Mouse (Mus musculus) intestine, postnatal 0 days (tissue): ENCODE measurements around the gene Psmb1. TPM values are rescaled to one million over a fixed set of nuclear protein-coding genes. Genes with fewer than 3 reads are reported as not detected.

Experiments used
- ATAC-seq: fragments of 200-750 bp; cut with Nextera tagmentation; 2 replicates; pipeline ENCODE4 v1.8.0; 2017; ENCODE audit warnings: mild to moderate bottlenecking, moderate TSS enrichment, moderate library complexity
- H3K27ac ChIP-seq: fragments of 300-500 bp; sonication (generic); 2 replicates; pipeline ENCODE4 v1.5.1; 2014; ENCODE audit warnings: mild to moderate bottlenecking, low read depth, low read length, moderate library complexity
- H3K27me3 ChIP-seq: fragments of 300-500 bp; sonication (generic); replicated peaks from 2 replicates; pipeline ENCODE4 v1.6.1; 2014; ENCODE audit warnings: low read length, mixed read lengths; ENCODE audit not compliant: control insufficient read depth, insufficient read depth
- H3K36me3 ChIP-seq: fragments of 300-500 bp; sonication (generic); 2 replicates; pipeline ENCODE4 v1.6.1; 2014; ENCODE audit warnings: mild to moderate bottlenecking, moderate library complexity; ENCODE audit not compliant: control insufficient read depth, insufficient read depth
- H3K4me1 ChIP-seq: fragments of 300-500 bp; sonication (generic); replicated peaks from 2 replicates; pipeline ENCODE4 v1.6.1; 2014; ENCODE audit warnings: antibody characterized with exemption, low read length, mixed read lengths; ENCODE audit not compliant: control insufficient read depth, insufficient read depth
- H3K4me2 ChIP-seq: fragments of 300-500 bp; sonication (generic); replicated peaks from 2 replicates; pipeline ENCODE4 v1.6.1; 2014; ENCODE audit warnings: low read depth, mild to moderate bottlenecking, moderate library complexity
- H3K4me3 ChIP-seq: fragments of 300-500 bp; sonication (generic); 2 replicates; pipeline ENCODE4 v1.5.1; 2014; ENCODE audit warnings: low read depth, low read length
- H3K9ac ChIP-seq: fragments of 300-500 bp; sonication (generic); 2 replicates; pipeline ENCODE4 v1.6.1; 2014; ENCODE audit warnings: mild to moderate bottlenecking, low read depth, low read length
- H3K9me3 ChIP-seq: fragments of 300-500 bp; sonication (generic); 2 replicates; pipeline ENCODE4 v1.6.1; 2016; ENCODE audit warnings: mixed run types; ENCODE audit not compliant: control insufficient read depth
- CTCF ChIP-seq: sonication (generic); IDR thresholded peaks from 2 replicates; pipeline ENCODE4 v1.5.1; 2016; ENCODE audit warnings: low read depth, mild to moderate bottlenecking, control low read depth, antibody characterized with exemption, moderate library complexity
- WGBS: fragments of 180-500 bp; shearing (Covaris S2); extraction: QIAGEN DNeasy Blood & Tissue Kit; methylation state at CpG from one replicate; pipeline ENCODE4 v1.1.7; 2014; 5-methylcytosine and 5-hydroxymethylcytosine counted together
- polyA plus RNA-seq: library from polyadenylated mRNA; unstranded; fragments of >200 nt; fragmentation: Nextera tagmentation; extraction: Ambion mirVana; gene quantifications from 2 replicates; pipeline ENCODE4 v1.2.1, GENCODE M21; 2015

The Psmb1 gene
- polyA plus RNA-seq, 1 experiment from 2014 or later = 246 TPM

DNA sequence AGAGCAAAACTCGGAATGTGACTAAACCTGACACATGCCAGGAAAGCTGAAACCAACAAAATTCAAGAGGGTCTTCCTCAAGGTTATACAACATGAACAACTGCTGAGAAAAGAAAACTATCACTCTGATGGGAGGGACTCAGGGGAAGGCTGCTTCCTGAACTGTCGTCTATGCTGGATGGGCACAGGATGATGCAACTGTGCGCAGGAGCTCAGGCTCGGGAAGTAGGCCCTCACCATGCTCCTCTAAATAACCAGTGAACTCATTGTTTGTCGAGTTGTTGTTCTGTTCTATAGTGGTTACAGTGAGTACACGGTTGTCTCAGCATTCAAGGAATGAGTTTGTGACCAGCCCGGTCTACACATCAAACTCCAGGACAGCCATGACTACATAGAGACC is 9.0 kb downstream of the Psmb1 start:
- no peak for TF ChIP-seq CTCF
- Histone ChIP-seq H3K27me3 (no peaks in the 10 kb centered on the region), H3K9me3 (no peaks in the 10 kb centered on the region), H3K4me1 (no peaks in the 10 kb centered on the region), H3K27ac (no peak overlapping the region), H3K4me2 (no peak overlapping the region), H3K9ac (no peak overlapping the region), H3K4me3 (no peak overlapping the region), H3K36me3 (peaks cover 53% of the 10 kb centered on the region)
- ATAC-seq = no peak
- 87% methylated on average over 7 of the region's 7 CpGs for WGBS

- Histone ChIP-seq H3K4me1 (no peaks in the 10 kb centered on the region), H3K9me3 (no peaks in the 10 kb centered on the region), H3K27me3 (no peaks in the 10 kb centered on the region), H3K4me2 (no peak overlapping the region), H3K27ac (no peak overlapping the region), H3K36me3 (peaks cover 74% of the 10 kb centered on the region), H3K9ac (no peak overlapping the region), H3K4me3 (no peak overlapping the region)
- WGBS = 90% methylated on average over 4 of the region's 4 CpGs
- peak; percentile 51 for TF ChIP-seq CTCF
- ATAC-seq = no peak
These were observed 26.9 kb downstream of the Psmb1 start for GRCm38 (mm10) chr17:15472671-15473070.

GRCm38 (mm10) chr17:15467669-15468068 is 31.9 kb downstream of the Psmb1 start:
- no peak overlapping the region for H3K9ac ChIP-seq
- H3K27ac ChIP-seq = no peak overlapping the region
- no peaks in the 10 kb centered on the region for H3K27me3 ChIP-seq
- 23% methylated on average over 5 of the region's 5 CpGs for WGBS
- peak; percentile 45 for ATAC-seq
- no peak overlapping the region for H3K4me2 ChIP-seq
- H3K4me3 ChIP-seq = no peak overlapping the region
- peak; percentile 96 for TF ChIP-seq CTCF
- H3K9me3 ChIP-seq = no peaks in the 10 kb centered on the region
- peaks cover 25% of the 10 kb centered on the region for H3K36me3 ChIP-seq
- H3K4me1 ChIP-seq = no peaks in the 10 kb centered on the region

GRCm38 (mm10) chr17:15461921-15462495 is 37.5 kb downstream of the Psmb1 start:
- Histone ChIP-seq H3K9ac (no peak overlapping the region), H3K27ac (no peak overlapping the region; the same call in 1 of the 2 replicates), H3K4me1 (no peaks in the 10 kb centered on the region), H3K4me3 (no peak overlapping the region), H3K4me2 (no peak overlapping the region), H3K27me3 (no peaks in the 10 kb centered on the region), H3K36me3 (no peaks in the 10 kb centered on the region), H3K9me3 (no peaks in the 10 kb centered on the region)
- 74% methylated on average over 6 of the region's 6 CpGs for WGBS
- no peak for ATAC-seq
- TF ChIP-seq CTCF = no peak

DNA sequence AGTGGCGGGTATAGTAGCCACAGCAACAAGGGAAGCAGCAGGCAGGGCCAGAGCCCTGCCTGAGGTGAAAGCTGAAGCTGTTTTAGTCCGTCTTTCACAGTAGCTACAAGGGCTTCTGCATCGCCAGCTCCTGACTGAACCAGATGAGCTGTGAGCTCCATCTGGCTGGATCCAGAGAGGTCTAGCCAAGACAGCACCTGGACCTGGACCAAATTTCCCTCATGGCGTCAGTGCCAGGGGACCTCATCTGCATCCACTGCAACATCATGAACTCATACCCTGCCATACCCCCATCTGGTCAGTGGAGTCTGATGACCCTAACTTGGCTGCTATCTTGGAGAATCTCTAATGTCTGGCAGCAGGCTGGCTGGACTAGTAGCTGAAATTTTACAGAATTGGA is 39.8 kb downstream of the Psmb1 start:
- WGBS = 91% methylated on average over 4 of the region's 4 CpGs
- Histone ChIP-seq H3K36me3 (no peaks in the 10 kb centered on the region), H3K4me2 (no peak overlapping the region), H3K27me3 (no peaks in the 10 kb centered on the region), H3K4me1 (no peaks in the 10 kb centered on the region), H3K4me3 (no peak overlapping the region), H3K27ac (no peak overlapping the region), H3K9ac (no peak overlapping the region), H3K9me3 (no peaks in the 10 kb centered on the region)
- ATAC-seq = no peak
- TF ChIP-seq CTCF = no peak

GRCm38 (mm10) chr17:15456595-15456994 is 43.0 kb downstream of the Psmb1 start:
- WGBS = 50% methylated on average over 2 of the region's 2 CpGs

GRCm38 (mm10) chr17:15455203-15455602 is 44.3 kb downstream of the Psmb1 start:
- Histone ChIP-seq H3K4me1 (no peaks in the 10 kb centered on the region), H3K4me3 (no peak overlapping the region), H3K4me2 (no peak overlapping the region), H3K27me3 (no peaks in the 10 kb centered on the region), H3K36me3 (no peaks in the 10 kb centered on the region), H3K9me3 (no peaks in the 10 kb centered on the region), H3K27ac (no peak overlapping the region), H3K9ac (no peak overlapping the region)
- no peak for ATAC-seq
- 74% methylated on average over 4 of the region's 4 CpGs for WGBS
- no peak for TF ChIP-seq CTCF

More at GRCm38 (mm10) chr17:15456595-15456994, 43.0 kb downstream of the Psmb1 start:
- H3K9ac ChIP-seq = no peak overlapping the region
- H3K4me2 ChIP-seq = no peak overlapping the region
- no peak for TF ChIP-seq CTCF
- H3K27ac ChIP-seq = no peak overlapping the region; the same call in 1 of the 2 replicates
- H3K4me1 ChIP-seq = no peaks in the 10 kb centered on the region
- no peaks in the 10 kb centered on the region for H3K27me3 ChIP-seq
- no peak overlapping the region for H3K4me3 ChIP-seq
- H3K9me3 ChIP-seq = no peaks in the 10 kb centered on the region
- H3K36me3 ChIP-seq = no peaks in the 10 kb centered on the region
- ATAC-seq = peak; percentile 83
